12 mouse cellular contexts compared by ENCODE assay signal in the genomic region with DNA sequence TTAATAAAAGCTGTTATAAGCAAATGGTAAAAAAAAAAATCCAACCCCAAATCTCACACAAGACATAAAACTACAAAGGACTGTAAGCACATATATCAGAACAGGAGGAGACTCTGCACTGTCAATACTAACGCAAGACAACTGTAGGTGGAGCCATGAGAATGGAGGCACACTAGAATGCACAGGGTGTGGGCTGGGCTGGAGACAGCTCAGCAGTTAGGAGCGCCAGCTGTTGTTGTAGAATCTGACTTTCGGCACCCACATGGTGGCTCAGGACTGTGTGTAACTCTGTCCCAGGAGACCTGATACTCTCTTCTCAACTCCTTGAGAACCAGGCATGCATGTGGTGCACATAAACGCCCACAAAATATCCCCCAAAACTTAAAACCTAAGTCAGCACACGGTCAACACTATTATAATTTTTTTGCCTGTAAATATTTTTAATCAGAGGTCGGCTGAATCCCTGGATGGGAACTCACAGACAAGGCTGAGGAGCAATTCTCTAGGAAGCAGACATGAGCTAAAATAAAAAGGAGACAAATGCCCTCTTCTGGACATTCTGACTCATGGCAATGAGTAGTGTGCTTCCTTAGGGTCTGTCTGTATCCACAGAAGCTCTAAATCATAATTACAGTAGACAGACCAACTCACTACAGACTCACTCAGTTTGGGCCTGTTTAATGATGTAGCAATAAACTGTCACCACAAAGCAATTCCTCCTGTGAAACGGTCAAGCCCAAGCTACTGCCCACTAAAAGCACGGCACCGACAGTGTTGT. TPM values are rescaled to one million over a fixed set of nuclear protein-coding genes. Genes with fewer than 3 reads are reported as not detected.
DNase-seq lines count a peak whose midpoint lies in the region; ATAC-seq lines count a peak whose summit lies in the region.
"Had no signal": no experiment of that assay in that cellular context is flagged by ENCODE, and none has a peak within 500 bp of the region (broad histone marks: within the 10 kb centered on the region; RNA-seq: fewer than 3 reads in every experiment).

No protein-coding gene starts in this region.

- H3K4me1 ChIP-seq in kidney, embryonic 14.5 days (ENCODE audit: control insufficient read depth, insufficient read depth, low read length), result no peaks in the 10 kb centered on the region
- H3K4me1 ChIP-seq: hindbrain, embryonic 15.5 days had no signal

- peaks cover 63% of the 10 kb centered on the region for H3K36me3 ChIP-seq in kidney, embryonic 14.5 days (ENCODE audit: control insufficient read depth, insufficient read depth, low read length)

- 77% methylated on average over 9 of the region's 9 CpGs for WGBS in kidney, embryonic 14.5 days

- H3K27ac ChIP-seq in kidney, embryonic 14.5 days (ENCODE audit: low read depth, low read length), result no peak overlapping the region
- H3K27ac ChIP-seq: gastrocnemius, adult 2 months; hindbrain, embryonic 15.5 days had no signal

- H3K9me3 ChIP-seq in kidney, embryonic 14.5 days (ENCODE audit: control insufficient read depth, low read length), result no peaks in the 10 kb centered on the region
- H3K9me3 ChIP-seq: hindbrain, embryonic 15.5 days; megakaryocyte, embryonic 14.5 days had no signal

- no peak for DNase-seq in kidney, adult 18-20 months
- peak; percentile 46 for DNase-seq in right cerebral cortex, adult 18-20 months
- DNase-seq in right cerebral cortex, postnatal 4 days, result no peak
- peak; percentile 39 for DNase-seq in brain, adult 2 months (ENCODE audit: low read depth, low spot score)
- DNase-seq in thymus, postnatal 25 days, result peak; percentile 48
- no peak for DNase-seq in spleen, adult 18-20 months
- no peak for DNase-seq in heart, postnatal 14 days
- DNase-seq: cerebellum, postnatal 14 days; gastrocnemius, adult 2 months had no signal

- H3K4me2 ChIP-seq in kidney, embryonic 14.5 days (replicated peaks; ENCODE audit: low read depth, low read length), result no peak overlapping the region
- H3K4me2 ChIP-seq: hindbrain, embryonic 15.5 days had no signal

- peak; percentile 46; the same call in 1 of the 2 replicates for ATAC-seq in kidney, embryonic 14.5 days (ENCODE audit: low FRiP score, low TSS enrichment)

- H3K4me3 ChIP-seq in kidney, embryonic 14.5 days (ENCODE audit: low read length), result no peak overlapping the region
- H3K4me3 ChIP-seq: gastrocnemius, adult 2 months; hindbrain, embryonic 15.5 days; megakaryocyte, embryonic 14.5 days had no signal

- H3K27me3 ChIP-seq in kidney, embryonic 14.5 days (ENCODE audit: control insufficient read depth, insufficient read depth, low read length), result no peaks in the 10 kb centered on the region
- H3K27me3 ChIP-seq: hindbrain, embryonic 15.5 days; megakaryocyte, embryonic 14.5 days had no signal

- no peak overlapping the region for H3K9ac ChIP-seq in kidney, embryonic 14.5 days (ENCODE audit: low read depth, low read length)
- H3K9ac ChIP-seq: hindbrain, embryonic 15.5 days had no signal

- intact Hi-C loops in heart, postnatal 14 days (cut with DNase I), result no loop called here

RNA-seq across cellular contexts. Expression of a gene that starts 25.6 kb away (rescaled TPM):
- 41.8 and 74.7 TPM in 2 replicates for polyA plus RNA-seq in kidney, embryonic 14.5 days (2014; fragmentation: Nextera tagmentation; extraction: Ambion mirVana)
- total RNA-seq in heart, postnatal 14 days (2021), result 10 to 100 TPM; 22.5 to 25.5 TPM

RNA-seq across cellular contexts. Expression of a gene that starts 50.2 kb away (rescaled TPM):
- polyA plus RNA-seq in kidney, embryonic 14.5 days (2014; fragmentation: Nextera tagmentation; extraction: Ambion mirVana), result 1.1 and 1.4 TPM in 2 replicates
- total RNA-seq in heart, postnatal 14 days (2021), result not detected
- total RNA-seq: gastrocnemius, adult 2 months had no signal

Comparison
In these comparisons a context has a peak if more than half of its experiments do, and no peak if none do; other contexts are left out.
1. DNase-seq: peak in right cerebral cortex, adult 18-20 months (single experiment), brain, adult 2 months (single experiment) and thymus, postnatal 25 days (single experiment); none in kidney, adult 18-20 months (single experiment), right cerebral cortex, postnatal 4 days (single experiment), spleen, adult 18-20 months (0 of 2) and heart, postnatal 14 days (0 of 2).